Mouse (Mus musculus) layer of hippocampus, adult 8-10 months (tissue): ENCODE measurements around the gene Smarce1. TPM values are rescaled to one million over a fixed set of nuclear protein-coding genes. Genes with fewer than 3 reads are reported as not detected.

Source experiments
- DNase-seq, 2 experiments: peaks; one replicate each; pipeline ENCODE4 v3.0.0; 2022; ENCODE audit warnings: low spot score in 2 of 2
- total RNA-seq, 4 experiments: library from RNA; stranded (reverse); gene quantifications; 2 replicates each; pipeline ENCODE4 v1.2.4; 2022

Gene Smarce1
- total RNA-seq, 4 experiments from 2014 or later = 57.1 to 58.8 (median 58.0) TPM

DNA sequence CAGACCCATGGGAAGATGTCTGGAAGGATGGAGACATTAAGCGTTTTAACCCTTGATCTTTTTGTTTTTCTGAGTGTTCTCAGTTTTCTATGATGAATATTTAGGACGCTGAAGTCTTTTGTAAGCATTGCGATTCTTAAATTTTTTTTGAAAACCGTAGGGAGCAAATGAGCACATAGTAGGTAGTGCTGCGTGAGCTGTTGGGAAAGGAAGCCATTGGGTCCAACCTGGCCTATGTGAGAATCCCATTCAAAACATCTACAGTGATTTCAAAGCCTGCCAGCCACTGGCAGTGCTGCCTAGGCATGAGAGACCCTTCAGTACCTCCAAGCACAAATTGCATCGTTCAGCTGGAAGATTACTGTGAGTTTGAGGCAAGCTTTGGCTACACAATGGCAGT lies 60.8 kb downstream of the Smarce1 start:
- DNase-seq = no peak

DNA sequence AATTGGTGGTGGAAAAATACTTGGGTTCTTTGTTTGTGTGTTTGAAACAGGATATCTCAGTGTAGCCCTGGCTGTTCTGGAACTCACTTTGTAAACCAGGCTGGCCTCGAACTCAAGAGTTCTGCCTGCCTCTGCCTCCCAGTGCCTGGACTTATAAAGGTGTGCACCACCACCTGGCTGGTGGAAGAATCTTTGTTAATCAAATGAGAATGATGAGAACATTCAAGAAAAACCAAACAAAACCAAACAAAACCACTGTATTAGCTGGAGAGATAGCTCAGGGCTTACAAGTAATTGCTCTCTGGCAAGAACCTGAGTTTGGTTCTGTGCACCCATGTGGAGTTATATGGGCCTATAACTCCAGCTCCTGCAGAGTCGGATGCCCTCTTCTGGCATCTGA lies 61.4 kb downstream of the Smarce1 start:
- DNase-seq = no peak

DNA sequence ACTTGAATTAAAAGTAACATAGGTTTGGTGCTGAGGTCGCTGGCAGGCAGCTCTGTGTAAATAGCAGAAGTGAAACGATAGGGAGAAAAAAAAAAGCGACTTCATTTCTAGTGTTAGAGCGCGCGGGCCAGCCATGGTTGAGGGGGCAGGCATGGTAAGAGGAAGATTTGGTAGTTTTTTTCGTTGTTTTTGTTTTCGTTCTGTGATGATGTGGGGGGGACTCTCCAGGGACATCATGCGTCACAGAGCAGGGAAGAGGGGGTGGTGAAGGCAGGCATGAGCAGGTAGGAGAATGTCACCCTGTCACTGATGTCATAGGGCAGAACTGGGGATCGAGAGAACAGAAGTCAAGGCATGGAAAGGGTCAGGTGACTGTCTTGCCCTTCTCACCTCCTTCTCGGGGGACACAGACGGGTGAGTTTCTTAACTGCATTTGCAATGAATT lies 62.8 kb downstream of the Smarce1 start:
- no peak for DNase-seq

DNA sequence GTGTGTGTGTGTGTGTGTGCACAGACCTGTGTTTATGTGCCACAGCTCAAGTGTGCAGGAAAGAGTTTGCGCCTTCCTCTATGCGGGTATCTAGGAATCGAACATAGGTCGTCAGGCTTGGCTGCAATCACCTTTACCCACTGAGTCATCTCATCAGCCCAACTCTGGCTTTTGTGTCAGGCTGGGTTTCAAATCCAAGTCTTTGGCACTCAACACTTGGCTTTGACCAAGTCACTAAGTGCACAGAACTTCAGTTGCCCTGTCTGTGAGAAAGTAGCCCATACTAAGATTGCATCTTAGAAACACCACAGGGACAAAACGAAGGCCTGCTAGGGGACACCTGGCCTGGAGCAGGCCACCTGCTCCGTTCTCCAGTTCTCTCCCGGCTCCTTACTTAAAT lies 63.2 kb downstream of the Smarce1 start:
- DNase-seq = no peak

DNA sequence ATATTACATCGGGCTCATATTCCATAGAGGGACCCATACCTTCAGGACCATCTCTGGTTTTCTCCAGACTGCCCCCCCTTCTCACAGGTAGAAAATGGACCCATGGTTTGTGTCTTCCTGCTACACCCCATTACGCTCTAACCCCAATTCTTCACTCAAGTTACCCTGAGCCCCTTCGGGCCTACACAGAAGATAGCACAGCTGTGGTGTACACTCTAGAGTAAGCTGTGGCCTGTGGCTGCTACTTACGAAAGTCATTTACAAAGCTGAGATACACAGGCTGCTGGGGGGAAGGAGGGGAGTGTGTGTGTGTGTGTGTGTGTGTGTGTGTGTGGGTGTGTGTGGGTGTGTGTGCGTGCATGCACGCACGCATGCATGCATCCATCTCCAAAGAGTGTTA lies 64.6 kb downstream of the Smarce1 start:
- no peak for DNase-seq

DNA sequence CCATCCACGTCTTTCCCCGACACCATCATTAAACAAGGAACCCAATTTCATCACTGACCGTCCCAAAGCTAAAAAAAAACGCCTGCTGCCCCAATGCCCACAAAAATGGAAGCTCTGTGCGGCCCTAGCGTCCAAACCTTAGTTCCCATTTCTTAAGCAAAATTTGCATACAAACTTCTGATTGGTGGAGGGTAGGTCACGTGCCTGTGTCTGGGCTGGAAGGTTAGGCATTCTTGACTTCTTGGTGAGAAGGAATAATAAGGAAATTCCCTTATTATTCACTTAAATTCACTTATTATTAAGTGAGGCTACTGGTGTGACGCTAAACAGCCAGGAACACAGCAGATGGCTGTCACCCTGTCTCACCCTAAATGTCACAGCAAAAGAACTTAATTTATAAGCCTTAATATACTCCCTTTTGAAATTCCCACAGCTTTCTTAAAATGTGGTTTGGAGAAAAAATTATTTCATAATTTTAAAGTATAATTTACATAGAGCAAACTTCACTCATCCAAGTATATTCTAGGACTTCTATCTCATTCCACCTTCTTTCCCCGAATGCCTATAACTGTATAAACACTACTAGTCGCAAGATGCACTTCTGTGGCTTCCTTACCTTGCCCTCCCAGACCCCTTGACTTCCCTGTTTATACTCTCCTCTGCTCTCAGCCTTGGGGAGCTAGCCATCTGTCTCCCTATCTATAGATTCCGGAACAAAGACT lies 65.6 kb downstream of the Smarce1 start:
- DNase-seq = no peak

DNA sequence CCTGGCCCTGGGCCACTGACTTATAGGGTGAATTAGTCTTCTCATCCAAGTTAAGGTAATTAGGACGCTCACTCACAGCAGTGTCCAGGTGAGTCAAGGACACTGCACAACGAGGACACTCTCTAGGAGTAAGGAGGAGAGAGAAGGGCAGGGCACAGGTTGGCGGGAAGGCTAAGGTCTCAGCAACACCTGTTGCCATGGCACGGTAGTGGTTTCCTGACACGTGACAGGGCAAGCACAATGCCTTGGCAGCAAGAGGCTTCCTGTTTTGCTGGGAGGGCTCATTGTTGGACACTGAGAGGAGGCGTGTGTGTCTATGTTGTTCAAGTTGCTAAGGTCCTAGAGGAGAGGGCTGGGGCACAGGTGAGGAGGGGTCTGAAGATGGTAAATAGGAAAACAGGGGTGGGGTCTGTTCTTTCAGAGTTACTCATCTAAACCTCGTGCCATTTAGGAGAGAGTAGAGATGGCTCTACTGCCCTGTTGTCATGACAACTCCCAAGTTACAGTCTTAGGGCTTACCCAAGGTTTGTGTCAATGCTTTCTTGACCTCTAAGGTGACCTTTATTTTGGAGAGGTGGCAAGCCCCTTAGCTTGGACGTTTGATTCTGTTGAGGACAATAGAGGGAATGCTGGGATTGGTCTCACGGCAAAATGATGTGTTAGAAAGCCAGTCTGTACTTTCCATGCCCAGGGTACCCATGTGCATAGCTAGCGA lies 67.7 kb downstream of the Smarce1 start:
- DNase-seq = no peak

DNA sequence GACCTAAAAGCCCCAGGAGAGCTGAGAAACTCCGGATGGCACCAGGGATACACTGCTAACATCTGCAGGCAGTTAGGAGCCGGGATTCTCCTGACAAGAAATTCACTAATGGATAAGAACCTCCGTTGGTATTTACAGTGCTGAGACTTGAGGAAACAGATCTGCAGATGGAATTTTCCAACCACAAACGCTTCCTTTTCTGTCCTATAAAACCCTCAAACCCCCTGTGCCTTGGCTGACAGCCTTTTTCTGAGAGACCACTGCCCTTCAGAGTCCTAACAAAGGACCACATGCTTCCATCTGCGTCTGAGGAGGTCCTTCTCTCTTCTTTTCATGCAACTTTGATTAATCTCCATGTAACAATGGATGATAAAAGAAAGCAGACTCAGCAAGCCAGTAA lies 69.2 kb downstream of the Smarce1 start:
- DNase-seq = no peak

DNA sequence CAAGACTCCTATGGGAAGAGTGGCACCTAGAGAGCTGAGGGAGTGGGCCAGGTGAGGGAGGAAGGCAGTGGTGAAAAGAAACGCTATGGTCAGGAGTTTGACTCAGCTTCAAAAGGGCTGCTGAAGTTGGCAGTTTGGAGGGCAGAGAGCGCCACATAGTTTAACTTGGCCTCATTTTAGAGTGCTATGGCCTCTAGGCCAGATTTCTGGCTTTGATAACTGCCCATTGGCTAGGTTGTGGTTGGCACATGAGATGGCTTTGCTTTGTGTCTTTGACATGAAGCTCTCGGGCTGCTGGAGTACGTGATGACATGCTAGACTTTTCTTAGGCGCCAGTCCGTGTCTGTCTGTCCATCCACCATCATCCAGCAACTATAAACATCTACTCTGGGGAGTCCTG lies 70.6 kb downstream of the Smarce1 start:
- no peak for DNase-seq

Other genes starting within 250 kb of the Smarce1 start
- gene Gjd3, start 248.0 kb downstream of the Smarce1 start, total RNA-seq = 1 to 10 TPM in 2 of 4 experiments, not detected in 2; 1.4 to 1.6 TPM
- 1 to 10 TPM in 2 of 4 experiments, under 1 TPM in 2; 0.62 to 2.4 (median 1.2) TPM for gene Top2a, start 206.8 kb downstream of the Smarce1 start, total RNA-seq
- 10 to 100 TPM; 69.7 to 86.8 (median 75.2) TPM for gene Igfbp4, start 189.8 kb downstream of the Smarce1 start, total RNA-seq
- gene Tns4, start 141.7 kb downstream of the Smarce1 start, total RNA-seq = under 1 TPM in 2 of 4 experiments, not detected in 2; 0.27 TPM
- gene Ccr7, start 75.9 kb downstream of the Smarce1 start, total RNA-seq = not detected
- gene Krt222, start 13.1 kb upstream of the Smarce1 start, total RNA-seq = 10 to 100 TPM; 23.4 to 28.0 (median 26.3) TPM
- not detected for gene Krt24, start 54.2 kb upstream of the Smarce1 start, total RNA-seq
- gene Krt25, start 91.9 kb upstream of the Smarce1 start, total RNA-seq = not detected
- gene Krt26, start 106.9 kb upstream of the Smarce1 start, total RNA-seq = not detected
- not detected for gene Krt27, start 120.1 kb upstream of the Smarce1 start, total RNA-seq
- gene Krt28, start 143.9 kb upstream of the Smarce1 start, total RNA-seq = under 1 TPM in 2 of 4 experiments, not detected in 2; 0.38 to 0.52 TPM
- gene Krt10, start 158.3 kb upstream of the Smarce1 start, total RNA-seq = 10 to 100 TPM; 10.4 to 12.6 (median 11.0) TPM
- gene Krt12, start 191.2 kb upstream of the Smarce1 start, total RNA-seq = 1 to 10 TPM in 3 of 4 experiments, under 1 TPM in 1; 0.85 to 1.7 (median 1.5) TPM
- gene Krt20, start 207.1 kb upstream of the Smarce1 start, total RNA-seq = not detected